Mouse (Mus musculus): Measurements from ENCODE around the gene Foxr1.
"Not testable (repeated sequence)": the region's sequence is repeated elsewhere in the genome, so short reads cannot be mapped to it uniquely, and the experiment has no call there.

Foxr1 gene

DNA sequence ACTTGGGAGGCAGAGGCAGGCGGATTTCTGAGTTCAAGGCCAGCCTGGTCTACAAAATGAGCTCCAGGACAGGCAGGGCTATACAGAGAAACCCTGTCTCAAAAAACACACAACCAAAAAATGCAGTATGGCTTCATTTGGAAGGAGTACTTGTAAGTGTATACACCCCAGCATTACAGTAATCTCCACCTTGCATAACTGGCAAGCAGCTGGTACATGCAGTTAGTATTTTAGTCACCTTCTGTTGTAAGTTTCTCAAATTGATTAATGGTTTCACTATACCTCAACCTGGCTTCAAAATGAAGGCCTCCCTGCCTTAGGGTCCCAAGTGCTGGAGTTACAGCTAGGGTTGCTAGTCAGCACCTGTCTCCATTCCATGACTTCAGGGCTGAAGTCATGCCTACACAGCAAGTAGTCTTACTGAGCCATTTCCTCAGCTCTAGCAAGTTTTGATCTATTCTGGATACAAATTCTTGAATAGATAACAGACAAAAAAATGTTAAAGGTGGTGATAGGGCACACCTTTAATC, 29.3 kb downstream of the Foxr1 start:
- no peak for DNase-seq

DNA sequence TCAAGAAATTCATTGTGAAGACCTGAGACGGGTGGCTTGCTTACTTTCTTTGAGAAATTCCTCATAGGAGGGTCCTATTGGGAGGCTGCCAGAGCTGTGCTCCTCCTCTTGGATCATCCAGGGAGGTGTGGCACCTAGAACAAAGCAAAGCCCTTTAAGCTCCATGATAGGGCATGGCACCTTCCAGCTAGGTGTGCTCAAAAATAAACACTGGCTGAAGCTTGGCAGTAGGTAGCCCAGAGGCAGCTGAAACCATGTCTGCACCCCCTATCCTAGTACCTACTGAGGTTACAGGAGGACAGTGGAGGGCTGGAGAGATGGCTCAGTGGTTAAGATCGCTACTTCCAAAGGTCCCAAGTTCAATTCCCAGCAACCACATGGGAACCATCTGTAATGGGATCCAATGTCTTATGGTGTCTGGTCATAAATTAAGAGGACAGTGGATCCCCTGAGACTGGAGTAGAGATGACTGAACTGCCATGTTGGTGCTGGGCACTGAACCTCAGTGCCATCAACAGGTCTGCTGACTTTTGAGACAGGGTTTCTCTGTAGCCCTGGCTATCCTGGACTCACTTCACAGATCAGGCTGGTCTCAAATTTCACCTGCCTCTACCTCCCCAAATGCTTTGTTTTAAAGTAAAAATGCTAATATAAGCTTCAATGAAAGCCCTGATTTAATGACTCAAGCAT, 30.1 kb downstream of the Foxr1 start:
- no peak for DNase-seq

DNA sequence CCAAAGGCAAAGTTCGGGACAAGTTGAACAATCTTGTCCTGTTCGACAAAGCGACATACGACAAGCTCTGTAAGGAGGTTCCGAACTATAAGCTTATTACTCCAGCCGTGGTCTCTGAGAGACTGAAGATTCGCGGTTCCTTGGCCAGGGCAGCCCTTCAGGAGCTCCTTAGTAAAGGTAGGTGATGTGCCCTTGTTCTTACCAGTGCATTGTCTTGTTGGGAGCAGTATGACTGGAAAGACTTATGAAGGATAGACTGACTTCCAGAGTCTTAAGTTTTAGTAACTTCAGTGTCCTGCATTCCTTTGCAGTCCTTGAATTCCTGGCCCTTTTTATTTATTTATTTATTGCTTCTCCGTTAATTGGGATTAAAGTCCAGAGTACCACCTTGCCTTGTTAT, 32.2 kb downstream of the Foxr1 start:
- DNase-seq: not testable (repeated sequence)

DNA sequence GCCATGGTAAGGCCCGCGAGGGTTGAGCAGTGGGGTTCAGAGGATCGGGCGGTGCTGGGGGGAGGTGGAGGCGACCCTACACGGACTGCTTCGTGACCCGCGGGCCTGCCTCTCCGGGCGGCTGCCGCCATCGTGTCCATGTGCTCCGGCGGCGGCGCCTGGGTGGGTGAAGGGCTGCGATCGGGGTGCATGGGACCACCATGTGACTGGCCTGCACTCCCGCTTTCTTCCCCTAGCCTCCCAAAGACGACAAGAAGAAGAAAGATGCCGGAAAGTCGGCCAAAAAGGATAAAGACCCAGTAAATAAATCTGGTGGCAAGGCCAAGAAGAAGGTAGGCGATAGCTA, 33.2 kb downstream of the Foxr1 start:
- no peak for DNase-seq

DNA sequence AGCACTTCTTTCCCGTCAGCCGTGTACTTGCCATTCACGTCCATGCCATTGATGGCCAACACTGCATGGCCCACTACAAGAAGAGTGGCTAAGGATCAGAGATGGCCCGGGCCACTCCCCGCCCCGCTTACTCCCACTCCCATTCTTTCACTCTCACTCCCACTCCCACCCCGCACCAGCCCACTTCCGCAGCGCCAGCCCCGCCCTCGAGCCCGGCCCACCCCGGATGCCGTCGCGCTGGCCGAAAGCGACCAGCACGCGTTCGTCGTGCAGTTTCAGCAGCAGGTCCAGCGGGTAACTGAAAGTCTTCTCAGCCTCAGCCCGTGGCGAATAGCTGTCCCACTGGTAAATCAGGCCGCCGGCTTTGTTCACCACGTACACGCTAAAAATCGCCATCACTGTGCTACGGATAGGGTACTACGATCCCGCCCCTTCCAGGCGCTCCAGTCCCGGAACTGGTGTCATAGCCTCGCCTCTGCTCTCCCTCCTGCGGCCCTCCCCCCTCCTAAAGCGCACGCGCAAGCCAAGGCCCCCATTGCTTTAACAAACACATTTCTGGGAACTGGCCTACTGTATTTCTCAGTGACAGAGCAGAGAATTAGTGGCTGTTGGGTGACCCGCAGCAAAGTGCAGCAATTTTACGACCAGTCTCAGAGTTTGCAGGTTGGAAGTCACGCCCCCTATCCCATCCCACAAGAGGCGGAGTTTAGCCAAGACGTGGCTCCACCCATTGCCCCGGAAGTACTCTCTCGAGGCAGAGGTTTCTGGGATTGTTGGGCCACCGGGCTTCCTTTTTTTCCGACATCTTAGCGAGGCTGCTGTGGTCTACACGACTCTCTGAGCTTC, 33.8 kb downstream of the Foxr1 start, which contains the start of the genes Rps25 and Trappc4:
TSS of gene Rps25 (plus strand) at position 234 of the 846 bp plus-strand sequence.
TSS of gene Trappc4 (minus strand) at position 695 of the 846 bp plus-strand sequence.
- peak; percentile 79 to 86 for DNase-seq

DNA sequence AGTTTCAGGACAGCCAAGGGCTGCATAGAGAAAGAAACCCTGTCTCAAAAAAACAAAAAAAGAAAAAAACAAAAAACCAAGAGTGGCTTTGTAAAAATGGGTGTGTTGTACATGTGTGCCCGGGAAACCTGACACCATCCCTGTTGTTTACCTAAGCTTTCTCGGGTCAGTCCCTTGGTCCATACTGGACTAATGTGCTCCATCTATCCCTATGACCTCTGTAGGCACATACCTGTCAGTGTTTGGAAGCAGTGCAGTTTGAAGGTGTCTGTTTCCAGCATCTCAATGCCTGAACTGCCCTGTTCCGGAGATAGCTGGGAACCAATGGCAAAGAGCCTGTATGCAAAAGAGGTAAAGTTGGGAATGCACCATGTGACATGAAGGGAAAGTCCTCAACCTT, 35.9 kb downstream of the Foxr1 start:
- DNase-seq: no peak

DNA sequence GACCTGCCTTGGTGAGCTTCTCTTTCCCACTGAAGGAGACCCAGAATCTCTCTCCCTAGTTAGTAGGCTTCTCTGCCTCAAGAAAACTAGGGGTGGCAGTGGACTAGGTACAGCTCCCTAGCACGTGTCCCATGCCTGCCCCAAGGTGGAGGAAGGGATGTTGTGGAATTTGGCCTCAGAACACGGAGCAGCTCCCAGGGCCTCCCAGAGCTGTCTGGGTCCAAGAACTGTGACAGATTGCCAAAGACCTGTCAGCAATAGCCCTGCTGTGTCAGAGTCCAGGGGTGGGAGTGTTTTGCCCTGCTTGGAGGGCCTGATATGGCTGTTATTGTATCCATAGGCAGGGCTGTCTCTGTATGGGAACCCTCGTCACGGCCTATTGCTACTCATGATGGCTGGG, 39.9 kb downstream of the Foxr1 start:
- no peak for DNase-seq

DNA sequence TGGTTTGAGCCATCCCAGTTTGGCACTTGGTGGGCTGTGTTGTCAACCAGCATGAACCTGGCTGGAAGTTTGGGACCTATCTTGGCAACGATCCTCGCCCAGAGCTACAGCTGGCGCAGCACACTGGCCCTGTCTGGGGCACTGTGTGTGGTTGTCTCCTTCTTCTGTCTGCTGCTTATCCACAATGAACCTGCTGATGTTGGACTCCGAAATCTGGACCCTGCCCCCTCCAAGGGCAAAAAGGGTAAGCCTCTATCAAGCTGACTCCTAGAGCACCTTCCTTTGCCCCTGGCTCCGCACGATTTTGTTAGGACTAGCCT, 41.2 kb downstream of the Foxr1 start:
- DNase-seq: no peak

DNA sequence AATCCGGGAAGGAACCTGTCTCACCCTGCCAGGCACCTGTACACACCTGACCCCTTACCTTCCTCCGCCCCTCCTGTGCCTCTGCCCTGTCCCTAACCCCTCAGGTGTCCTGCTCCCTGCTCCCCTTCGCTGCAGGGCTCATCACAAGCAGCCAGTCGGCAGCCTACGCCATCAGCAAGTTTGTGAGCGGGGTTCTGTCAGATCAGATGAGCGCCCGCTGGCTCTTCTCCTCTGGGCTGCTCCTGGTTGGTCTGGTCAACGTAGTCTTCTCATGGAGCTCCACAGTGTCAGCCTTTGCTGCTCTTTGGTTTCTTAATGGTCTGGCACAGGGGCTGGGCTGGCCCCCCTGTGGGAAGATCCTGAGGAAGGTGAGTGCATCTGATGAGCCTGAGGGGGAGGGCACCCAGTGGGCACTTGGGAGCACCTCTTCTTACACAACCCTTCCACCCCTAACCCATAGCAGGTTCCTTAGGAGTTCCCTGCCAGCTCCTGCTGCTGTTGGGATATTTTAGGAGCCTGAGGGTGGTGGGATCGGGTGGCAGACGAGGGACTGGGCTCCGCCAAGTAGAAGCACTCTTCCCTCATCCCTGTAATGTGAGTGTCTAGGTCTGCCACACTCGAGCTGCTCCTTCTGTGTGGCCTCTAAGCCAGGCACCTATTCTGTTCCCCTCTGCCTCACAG, 41.7 kb downstream of the Foxr1 start:
- DNase-seq: no peak

DNA sequence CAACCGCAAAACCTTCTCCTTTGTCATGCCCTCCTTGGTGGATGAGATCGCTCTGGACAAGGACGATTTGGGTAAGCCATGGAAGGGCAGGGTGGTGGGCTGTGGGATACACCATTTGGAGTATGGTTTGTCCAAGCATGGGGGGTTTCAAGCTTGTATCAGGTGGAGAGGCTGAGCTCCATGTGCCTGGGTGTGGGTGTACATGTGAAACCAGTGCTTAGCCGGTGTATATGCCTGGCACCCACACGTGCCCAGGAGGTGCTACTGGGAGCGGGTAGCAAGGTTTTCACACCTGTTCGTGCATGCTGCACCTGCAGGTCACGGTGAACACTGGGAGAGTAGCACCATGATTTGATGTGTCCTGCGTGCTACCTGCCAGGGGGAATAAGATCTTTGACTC, 42.4 kb downstream of the Foxr1 start:
- DNase-seq: no peak

DNA sequence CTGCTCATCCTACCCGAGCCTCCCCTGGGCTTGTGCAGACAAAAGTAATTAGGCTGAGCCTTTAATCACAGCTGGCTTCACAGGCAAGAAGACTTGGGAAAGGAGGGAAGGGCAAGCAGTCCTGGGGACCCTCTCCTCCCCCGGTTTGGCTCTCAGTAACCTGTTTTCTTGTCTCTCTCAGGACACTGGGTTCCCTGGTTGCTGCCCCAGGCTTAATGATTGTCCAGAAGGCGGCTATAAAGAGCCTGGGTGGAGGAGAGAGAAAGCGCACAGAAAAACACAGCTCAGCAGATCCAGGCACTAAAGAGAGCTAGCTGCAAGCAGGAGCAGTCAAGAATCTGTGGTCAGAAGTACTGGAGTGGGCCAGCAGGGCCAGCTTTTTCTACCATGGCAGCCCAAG, 42.8 kb downstream of the Foxr1 start:
- DNase-seq: no peak

DNA sequence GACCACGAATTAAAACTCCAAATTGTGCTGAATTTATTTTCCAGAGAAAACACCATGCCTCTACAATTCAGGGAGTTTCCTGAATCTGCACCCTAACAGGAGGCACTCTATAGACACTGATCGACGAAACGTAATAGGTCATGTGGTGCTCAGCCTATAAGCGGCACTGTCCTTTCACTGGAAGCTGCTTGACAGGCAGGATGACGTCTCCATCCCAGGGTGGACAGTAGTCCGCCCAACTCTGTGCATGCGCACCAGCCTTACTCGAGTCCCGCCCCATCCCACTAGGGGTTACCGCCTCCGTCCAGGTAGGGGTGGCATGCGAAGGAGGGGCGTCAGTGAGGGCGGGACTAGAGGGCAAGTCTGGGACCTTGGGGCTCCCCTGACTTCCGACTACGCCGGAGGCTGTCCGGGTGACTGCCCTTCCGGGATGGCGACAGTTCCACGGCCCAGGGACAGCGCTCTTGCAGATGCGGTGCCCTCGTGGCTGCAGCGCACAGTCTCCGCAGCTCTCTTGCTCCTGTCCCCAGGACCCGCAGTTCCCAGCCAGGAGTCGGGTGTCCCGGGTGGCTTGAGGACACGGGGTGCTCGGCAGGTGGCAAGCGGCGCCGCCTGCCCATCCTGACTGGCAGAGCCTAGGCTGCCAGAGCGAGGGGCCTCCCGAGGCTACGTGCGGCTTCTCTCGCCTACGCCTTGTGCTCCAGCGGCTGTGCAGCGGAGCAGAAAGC, 44.1 kb downstream of the Foxr1 start, which contains the start of gene Slc37a4:
TSS of gene Slc37a4 (plus strand) at position 169 of the 728 bp plus-strand sequence.
- peak; percentile 86 to 90 for DNase-seq

DNA sequence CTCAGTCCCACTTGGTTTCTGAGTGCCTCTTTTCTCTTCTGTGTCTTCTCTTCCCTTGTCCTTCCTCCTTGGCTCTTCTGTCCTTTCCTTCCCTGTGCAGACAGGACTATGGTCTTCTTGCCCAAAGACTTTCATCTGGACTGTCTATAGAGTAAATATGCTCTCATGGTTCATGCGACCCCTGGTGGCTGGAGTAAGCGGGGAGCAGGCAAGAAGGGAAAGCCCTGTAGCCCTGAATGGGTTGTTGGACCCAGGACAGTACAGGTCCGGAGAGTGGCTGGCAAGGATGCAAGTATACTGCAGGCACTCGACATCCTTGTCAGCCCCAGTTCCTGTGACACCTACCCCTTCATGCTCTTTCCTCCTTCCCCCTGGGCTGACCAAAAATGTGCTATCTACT, 49.5 kb downstream of the Foxr1 start:
- no peak for DNase-seq

DNA sequence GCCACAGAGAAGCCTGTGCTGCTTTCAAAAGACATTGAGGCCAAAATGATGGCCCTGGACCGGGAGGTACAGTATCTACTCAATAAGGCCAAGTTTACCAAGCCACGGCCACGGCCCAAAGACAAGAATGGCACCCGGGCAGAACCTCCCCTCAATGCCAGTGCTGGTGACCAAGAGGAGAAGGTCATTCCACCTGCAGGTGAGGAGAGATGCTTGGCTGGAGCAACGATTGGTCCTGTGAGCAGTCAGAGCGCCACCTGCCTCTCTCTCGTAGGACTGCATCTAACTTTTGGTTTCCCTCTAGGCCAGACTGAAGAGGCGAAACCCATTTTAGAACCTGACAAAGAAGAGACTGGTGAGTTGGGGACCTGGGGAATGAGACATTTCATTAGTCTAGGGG, 51.7 kb downstream of the Foxr1 start:
- peak in 1 of 2 experiments; percentile 15 for DNase-seq

DNA sequence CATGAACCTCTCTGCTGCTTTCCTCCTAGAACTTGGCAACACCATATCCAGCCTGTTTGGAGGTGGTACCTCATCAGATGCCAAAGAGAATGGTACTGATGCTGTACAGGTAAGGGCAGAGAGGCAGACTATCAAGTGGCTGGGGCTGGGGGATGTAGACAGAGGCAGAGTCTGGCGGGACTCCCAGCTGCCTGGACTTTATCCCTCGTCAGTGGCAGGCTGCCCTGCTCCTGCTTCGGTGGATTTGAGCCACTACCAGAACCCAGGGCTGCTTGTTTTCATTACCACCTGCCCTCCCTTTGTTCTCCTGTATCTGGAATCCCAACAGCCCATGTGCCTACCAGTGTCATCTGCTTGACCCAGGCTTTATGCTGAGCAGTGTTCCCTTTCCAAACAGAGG, 53.7 kb downstream of the Foxr1 start:
- DNase-seq: no peak

DNA sequence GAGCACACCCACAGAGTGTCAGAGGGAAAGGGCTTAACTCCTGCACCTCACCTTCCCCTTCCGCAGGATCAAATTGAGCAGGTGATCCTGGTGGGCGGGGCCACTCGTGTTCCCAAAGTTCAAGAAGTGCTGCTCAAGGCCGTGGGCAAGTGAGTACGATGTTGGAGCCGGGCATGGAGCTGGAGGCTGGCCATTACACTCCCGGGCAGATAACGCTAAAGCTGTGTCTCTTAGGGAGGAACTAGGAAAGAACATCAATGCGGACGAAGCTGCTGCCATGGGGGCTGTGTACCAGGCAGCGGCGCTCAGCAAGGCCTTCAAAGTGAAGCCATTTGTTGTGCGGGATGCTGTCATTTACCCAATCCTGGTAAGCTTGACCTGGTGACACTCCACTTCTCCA, 56.3 kb downstream of the Foxr1 start:
- DNase-seq: no peak
